Mouse (Mus musculus): ENCODE results near the gene Adgrl3. TPM values are rescaled to one million over a fixed set of nuclear protein-coding genes. Genes with fewer than 3 reads are reported as not detected.

Gene Adgrl3
- total and polyA plus RNA-seq, 2 experiments from 2014 or later = 1.7 to 7.3 TPM

DNA sequence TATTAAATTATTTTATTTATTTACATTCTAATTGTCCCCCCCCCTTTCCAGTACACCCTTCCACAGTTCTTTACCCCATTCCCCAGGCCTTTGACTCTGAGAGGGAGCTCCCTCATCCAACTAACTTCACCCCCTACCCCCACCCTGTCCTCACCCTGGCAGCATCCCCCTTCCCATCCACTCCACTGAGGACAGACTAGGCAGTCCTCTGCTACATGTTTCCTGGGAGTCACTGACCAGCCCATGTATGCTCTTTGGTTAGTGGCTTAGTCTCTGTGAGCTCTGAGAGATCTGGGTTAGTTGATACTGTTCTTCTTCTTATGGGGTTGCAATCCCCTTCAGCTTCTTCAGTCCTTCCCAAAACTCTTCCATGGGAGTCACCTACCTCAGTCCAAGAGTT, 180.4 kb downstream of the Adgrl3 start:
- TF ChIP-seq EP300 (IDR thresholded peaks at IDR 0.05; ENCODE audit: low read depth) = no peak
- TF ChIP-seq CTCF (IDR thresholded peaks at IDR 0.05; ENCODE audit: low read depth) = no peak
- Histone ChIP-seq H3K4me1 (ENCODE audit: control insufficient read depth, insufficient read depth) (no peaks in the 10 kb centered on the region), H3K27ac (ENCODE audit: low read depth) (no peak overlapping the region), H3K36me3 (replicated peaks; ENCODE audit: control insufficient read depth, insufficient read depth, low read length) (no peaks in the 10 kb centered on the region), H3K4me3 (ENCODE audit: low read depth, low read length) (no peak overlapping the region), H3K9ac (replicated peaks; ENCODE audit: low read depth, low read length) (no peak overlapping the region), H3K9me3 (replicated peaks; ENCODE audit: control insufficient read depth, low read length) (no peaks in the 10 kb centered on the region), H3K4me2 (ENCODE audit: low read depth, low read length) (no peak overlapping the region), H3K27me3 (ENCODE audit: control insufficient read depth, insufficient read depth, low read length) (no peaks in the 10 kb centered on the region)
- DNase-seq (ENCODE audit: low spot score) = no peak
- no peak for ATAC-seq (ENCODE audit: insufficient read depth, low read depth)

DNA sequence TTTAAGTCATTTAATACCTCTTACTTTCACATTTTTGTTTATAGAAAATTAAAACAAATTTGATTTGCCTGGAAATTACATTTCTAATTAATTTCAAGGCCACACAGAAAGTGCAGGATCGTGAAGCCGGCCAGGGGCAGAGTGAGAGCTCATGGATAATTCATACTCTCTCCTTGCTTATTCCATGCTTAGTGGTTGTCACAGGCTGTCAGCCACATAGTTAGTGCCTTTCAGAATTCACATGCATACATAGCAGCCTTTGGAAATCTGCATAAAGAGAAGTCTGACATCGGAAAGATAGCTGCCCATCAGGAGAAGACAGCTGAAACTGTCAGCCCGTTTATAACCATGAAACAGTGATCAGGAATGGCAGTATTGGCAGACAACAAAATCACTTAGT, 181.9 kb downstream of the Adgrl3 start:
- Histone ChIP-seq H3K4me3 (ENCODE audit: low read depth, low read length) (no peak overlapping the region), H3K27me3 (ENCODE audit: control insufficient read depth, insufficient read depth, low read length) (no peaks in the 10 kb centered on the region), H3K27ac (ENCODE audit: low read depth) (no peak overlapping the region), H3K9ac (replicated peaks; ENCODE audit: low read depth, low read length) (no peak overlapping the region), H3K36me3 (replicated peaks; ENCODE audit: control insufficient read depth, insufficient read depth, low read length) (no peaks in the 10 kb centered on the region), H3K9me3 (replicated peaks; ENCODE audit: control insufficient read depth, low read length) (no peaks in the 10 kb centered on the region), H3K4me2 (ENCODE audit: low read depth, low read length) (no peak overlapping the region), H3K4me1 (ENCODE audit: control insufficient read depth, insufficient read depth) (no peaks in the 10 kb centered on the region)
- WGBS = 83% methylated on average over 4 of the region's 4 CpGs
- no peak for ATAC-seq (ENCODE audit: insufficient read depth, low read depth)
- TF ChIP-seq EP300 (IDR thresholded peaks at IDR 0.05; ENCODE audit: low read depth) (no peak), CTCF (IDR thresholded peaks at IDR 0.05; ENCODE audit: low read depth) (no peak)
- DNase-seq (ENCODE audit: low spot score) = no peak

DNA sequence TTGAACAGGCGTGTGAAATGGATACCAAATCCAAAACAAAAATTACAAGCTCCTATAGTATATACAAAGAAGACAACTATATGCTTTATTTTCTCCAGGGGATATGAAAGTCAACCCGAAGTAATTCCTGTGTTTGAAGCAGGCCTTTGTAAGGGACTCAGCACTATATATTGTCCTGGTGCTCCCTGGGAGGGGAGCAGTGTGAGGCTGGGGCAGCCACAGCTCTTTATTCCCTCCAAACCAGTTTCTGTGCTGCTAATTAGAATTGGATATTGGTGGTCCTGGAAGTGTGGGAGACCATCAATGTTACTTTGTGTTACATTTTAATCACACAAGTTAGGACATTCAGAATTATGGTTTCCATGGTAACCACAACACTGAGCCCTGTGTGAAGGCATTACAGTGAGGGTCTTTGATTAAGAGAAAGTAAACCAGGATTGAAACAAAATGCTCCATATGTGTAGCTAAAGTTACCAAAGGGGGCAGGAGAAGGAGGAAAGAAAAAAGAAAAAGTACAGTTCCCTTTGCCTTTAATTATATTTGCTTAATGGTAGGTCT, 198.6 kb downstream of the Adgrl3 start:
- WGBS = 73% methylated on average over 2 of the region's 2 CpGs
- DNase-seq (ENCODE audit: low spot score) (no peak), ATAC-seq (ENCODE audit: insufficient read depth, low read depth) (no peak)
- Histone ChIP-seq H3K9me3 (replicated peaks; ENCODE audit: control insufficient read depth, low read length) (no peaks in the 10 kb centered on the region), H3K36me3 (replicated peaks; ENCODE audit: control insufficient read depth, insufficient read depth, low read length) (no peaks in the 10 kb centered on the region), H3K4me3 (ENCODE audit: low read depth, low read length) (no peak overlapping the region), H3K9ac (replicated peaks; ENCODE audit: low read depth, low read length) (no peak overlapping the region), H3K27me3 (ENCODE audit: control insufficient read depth, insufficient read depth, low read length) (no peaks in the 10 kb centered on the region), H3K4me2 (ENCODE audit: low read depth, low read length) (no peak overlapping the region), H3K4me1 (ENCODE audit: control insufficient read depth, insufficient read depth) (no peaks in the 10 kb centered on the region), H3K27ac (ENCODE audit: low read depth) (no peak overlapping the region)
- TF ChIP-seq EP300 (IDR thresholded peaks at IDR 0.05; ENCODE audit: low read depth) (no peak), CTCF (IDR thresholded peaks at IDR 0.05; ENCODE audit: low read depth) (no peak)

DNA sequence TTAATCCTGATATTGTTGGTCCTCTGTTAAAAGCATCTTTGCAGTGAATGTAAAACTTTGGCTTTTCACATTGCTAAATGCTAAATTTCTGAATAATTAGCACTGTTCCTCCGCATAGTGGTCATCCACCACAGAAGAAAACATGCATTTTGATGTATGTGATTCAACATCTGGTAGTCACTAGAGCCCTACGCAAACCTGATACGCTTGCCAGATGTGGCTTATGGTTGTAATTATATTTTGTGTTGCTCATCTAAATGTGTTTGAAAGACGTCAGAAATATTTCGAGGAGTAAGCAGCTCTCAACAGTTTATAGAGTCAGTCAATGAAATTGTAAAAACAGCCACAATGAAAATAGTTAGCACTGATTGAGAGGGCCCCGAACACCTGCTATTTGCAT, 204.5 kb downstream of the Adgrl3 start:
- Histone ChIP-seq H3K4me1 (ENCODE audit: control insufficient read depth, insufficient read depth) (no peaks in the 10 kb centered on the region), H3K4me2 (ENCODE audit: low read depth, low read length) (no peak overlapping the region), H3K9ac (replicated peaks; ENCODE audit: low read depth, low read length) (no peak overlapping the region), H3K36me3 (replicated peaks; ENCODE audit: control insufficient read depth, insufficient read depth, low read length) (no peaks in the 10 kb centered on the region), H3K27ac (ENCODE audit: low read depth) (no peak overlapping the region), H3K27me3 (ENCODE audit: control insufficient read depth, insufficient read depth, low read length) (no peaks in the 10 kb centered on the region), H3K4me3 (ENCODE audit: low read depth, low read length) (no peak overlapping the region), H3K9me3 (replicated peaks; ENCODE audit: control insufficient read depth, low read length) (no peaks in the 10 kb centered on the region)
- 82% methylated on average over 6 of the region's 6 CpGs for WGBS
- ATAC-seq (ENCODE audit: insufficient read depth, low read depth) (no peak), DNase-seq (ENCODE audit: low spot score) (no peak)
- TF ChIP-seq CTCF (IDR thresholded peaks at IDR 0.05; ENCODE audit: low read depth) (no peak), EP300 (IDR thresholded peaks at IDR 0.05; ENCODE audit: low read depth) (no peak)

DNA sequence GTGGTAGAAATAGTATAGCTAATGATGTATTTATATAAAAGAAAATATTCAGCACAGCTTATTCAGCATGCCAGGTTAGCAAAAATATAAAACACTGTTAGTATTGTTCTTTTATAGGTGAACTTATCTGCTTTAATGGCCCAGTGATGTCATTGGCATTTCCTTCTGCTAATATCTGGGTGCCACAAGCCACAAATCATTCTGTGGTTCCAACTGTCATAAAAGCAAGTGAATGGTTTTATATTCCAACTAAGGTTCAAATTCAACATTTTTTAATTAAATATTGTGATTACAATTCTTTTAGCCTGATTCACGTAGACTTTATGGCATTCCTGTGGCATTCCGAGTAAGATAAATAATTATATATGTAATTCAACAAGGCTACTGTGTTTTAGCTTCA, 205.5 kb downstream of the Adgrl3 start:
- Histone ChIP-seq H3K4me3 (ENCODE audit: low read depth, low read length) (no peak overlapping the region), H3K27ac (ENCODE audit: low read depth) (no peak overlapping the region), H3K9ac (replicated peaks; ENCODE audit: low read depth, low read length) (no peak overlapping the region), H3K36me3 (replicated peaks; ENCODE audit: control insufficient read depth, insufficient read depth, low read length) (no peaks in the 10 kb centered on the region), H3K27me3 (ENCODE audit: control insufficient read depth, insufficient read depth, low read length) (no peaks in the 10 kb centered on the region), H3K4me2 (ENCODE audit: low read depth, low read length) (no peak overlapping the region), H3K4me1 (ENCODE audit: control insufficient read depth, insufficient read depth) (no peaks in the 10 kb centered on the region), H3K9me3 (replicated peaks; ENCODE audit: control insufficient read depth, low read length) (no peaks in the 10 kb centered on the region)
- TF ChIP-seq EP300 (IDR thresholded peaks at IDR 0.05; ENCODE audit: low read depth) (no peak), CTCF (IDR thresholded peaks at IDR 0.05; ENCODE audit: low read depth) (no peak)
- WGBS = 84% methylated on average over 2 of the region's 2 CpGs
- ATAC-seq (ENCODE audit: insufficient read depth, low read depth) = no peak
- no peak for DNase-seq (ENCODE audit: low spot score)

DNA sequence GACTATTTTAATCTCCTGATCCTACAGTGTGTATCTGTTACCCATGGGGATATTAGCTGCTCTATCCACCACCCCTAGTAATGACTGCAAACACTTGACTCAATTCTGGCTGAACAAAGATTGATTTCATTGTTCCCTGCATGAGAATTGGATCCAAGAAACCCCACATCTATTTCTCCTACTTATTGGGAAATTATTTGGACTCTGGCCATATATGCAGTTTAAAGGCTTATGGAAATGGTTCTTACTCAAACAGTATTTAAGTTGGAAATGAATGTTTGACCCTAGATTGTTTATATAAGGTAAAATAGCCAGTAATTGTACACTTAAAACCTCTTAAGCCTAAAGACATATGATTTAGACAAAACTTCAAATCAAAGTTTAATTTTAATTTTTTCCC, 207.3 kb downstream of the Adgrl3 start:
- H3K27ac ChIP-seq (ENCODE audit: low read depth) = no peak overlapping the region
- no peak overlapping the region for H3K4me3 ChIP-seq (ENCODE audit: low read depth, low read length)
- H3K9ac ChIP-seq (replicated peaks; ENCODE audit: low read depth, low read length) = no peak overlapping the region
- no peaks in the 10 kb centered on the region for H3K4me1 ChIP-seq (ENCODE audit: control insufficient read depth, insufficient read depth)
- ATAC-seq (ENCODE audit: insufficient read depth, low read depth) (no peak), DNase-seq (ENCODE audit: low spot score) (no peak)
- no peaks in the 10 kb centered on the region for H3K9me3 ChIP-seq (replicated peaks; ENCODE audit: control insufficient read depth, low read length)
- no peaks in the 10 kb centered on the region for H3K36me3 ChIP-seq (replicated peaks; ENCODE audit: control insufficient read depth, insufficient read depth, low read length)
- TF ChIP-seq CTCF (IDR thresholded peaks at IDR 0.05; ENCODE audit: low read depth) (no peak), EP300 (IDR thresholded peaks at IDR 0.05; ENCODE audit: low read depth) (no peak)
- no peak overlapping the region for H3K4me2 ChIP-seq (ENCODE audit: low read depth, low read length)
- H3K27me3 ChIP-seq (ENCODE audit: control insufficient read depth, insufficient read depth, low read length) = no peaks in the 10 kb centered on the region

Data from heart, postnatal 0 days (tissue).